Mouse (Mus musculus): Measurements from ENCODE around the gene Kptn. TPM values are rescaled to one million over a fixed set of nuclear protein-coding genes. Genes with fewer than 3 reads are reported as not detected.

Gene Kptn
- polyA plus RNA-seq, 1 experiment from 2014 or later = 19.7 TPM

GRCm38 (mm10) chr7:16108886-16109542 lies 10.7 kb upstream of the Kptn start:
- ATAC-seq (replicated peaks; ENCODE audit: low FRiP score) (no peak), DNase-seq (ENCODE audit: low spot score) (no peak)
- H3K4me1 ChIP-seq (replicated peaks; ENCODE audit: control insufficient read depth, insufficient read depth, low read length) = no peaks in the 10 kb centered on the region
- no peaks in the 10 kb centered on the region for H3K27me3 ChIP-seq (ENCODE audit: control insufficient read depth, insufficient read depth, low read length)
- no peak overlapping the region for H3K9ac ChIP-seq (ENCODE audit: low read length)
- H3K9me3 ChIP-seq (ENCODE audit: control insufficient read depth, low read length) = no peaks in the 10 kb centered on the region
- no peak overlapping the region for H3K4me3 ChIP-seq (ENCODE audit: low read depth, low read length)
- H3K27ac ChIP-seq (ENCODE audit: low read depth, low read length) = no peak overlapping the region
- WGBS = 90% methylated on average over 9 of the region's 9 CpGs
- no peak overlapping the region for H3K4me2 ChIP-seq (ENCODE audit: low read depth, low read length, severe bottlenecking)
- peaks cover 10% of the 10 kb centered on the region; the same call in 1 of the 2 replicates for H3K36me3 ChIP-seq (ENCODE audit: control insufficient read depth, insufficient read depth, low read length)

GRCm38 (mm10) chr7:16110158-16110557 lies 9.5 kb upstream of the Kptn start:
- Histone ChIP-seq H3K4me3 (ENCODE audit: low read depth, low read length) (no peak overlapping the region), H3K9me3 (ENCODE audit: control insufficient read depth, low read length) (no peaks in the 10 kb centered on the region), H3K27ac (ENCODE audit: low read depth, low read length) (no peak overlapping the region), H3K36me3 (ENCODE audit: control insufficient read depth, insufficient read depth, low read length) (peaks cover 10% of the 10 kb centered on the region; the same call in 1 of the 2 replicates), H3K4me2 (ENCODE audit: low read depth, low read length, severe bottlenecking) (no peak overlapping the region), H3K9ac (ENCODE audit: low read length) (no peak overlapping the region), H3K27me3 (ENCODE audit: control insufficient read depth, insufficient read depth, low read length) (no peaks in the 10 kb centered on the region), H3K4me1 (replicated peaks; ENCODE audit: control insufficient read depth, insufficient read depth, low read length) (no peaks in the 10 kb centered on the region)
- ATAC-seq (replicated peaks; ENCODE audit: low FRiP score) = no peak
- WGBS = 92% methylated on average over 8 of the region's 8 CpGs
- no peak for DNase-seq (ENCODE audit: low spot score)

GRCm38 (mm10) chr7:16111284-16112090 lies 8.2 kb upstream of the Kptn start:
- no peak overlapping the region for H3K4me3 ChIP-seq (ENCODE audit: low read depth, low read length)
- 92% methylated on average over 7 of the region's 7 CpGs for WGBS
- ATAC-seq (replicated peaks; ENCODE audit: low FRiP score) (no peak), DNase-seq (ENCODE audit: low spot score) (no peak)
- H3K9me3 ChIP-seq (ENCODE audit: control insufficient read depth, low read length) = no peaks in the 10 kb centered on the region
- no peak overlapping the region for H3K9ac ChIP-seq (ENCODE audit: low read length)
- H3K4me1 ChIP-seq (replicated peaks; ENCODE audit: control insufficient read depth, insufficient read depth, low read length) = no peaks in the 10 kb centered on the region
- peaks cover 10% of the 10 kb centered on the region; the same call in 1 of the 2 replicates for H3K36me3 ChIP-seq (ENCODE audit: control insufficient read depth, insufficient read depth, low read length)
- H3K27me3 ChIP-seq (ENCODE audit: control insufficient read depth, insufficient read depth, low read length) = no peaks in the 10 kb centered on the region
- H3K27ac ChIP-seq (ENCODE audit: low read depth, low read length) = no peak overlapping the region
- no peak overlapping the region for H3K4me2 ChIP-seq (ENCODE audit: low read depth, low read length, severe bottlenecking)

- Histone ChIP-seq H3K9ac (ENCODE audit: low read length) (no peak overlapping the region), H3K9me3 (ENCODE audit: control insufficient read depth, low read length) (no peaks in the 10 kb centered on the region), H3K27me3 (ENCODE audit: control insufficient read depth, insufficient read depth, low read length) (no peaks in the 10 kb centered on the region), H3K4me1 (replicated peaks; ENCODE audit: control insufficient read depth, insufficient read depth, low read length) (0 out of 2 replicates have a peak, but pooled peaks cover 4% of the 10 kb centered on the region), H3K36me3 (ENCODE audit: control insufficient read depth, insufficient read depth, low read length) (peaks cover 4% of the 10 kb centered on the region; the same call in 1 of the 2 replicates), H3K4me3 (ENCODE audit: low read depth, low read length) (no peak overlapping the region), H3K4me2 (ENCODE audit: low read depth, low read length, severe bottlenecking) (no peak overlapping the region), H3K27ac (ENCODE audit: low read depth, low read length) (no peak overlapping the region)
- DNase-seq (ENCODE audit: low spot score) (no peak), ATAC-seq (replicated peaks; ENCODE audit: low FRiP score) (no peak)
- WGBS = 93% methylated on average over 7 of the region's 7 CpGs
Measured at GRCm38 (mm10) chr7:16116418-16116817, 3.3 kb upstream of the Kptn start.

- no peak overlapping the region for H3K4me3 ChIP-seq (ENCODE audit: low read depth, low read length)
- WGBS = 91% methylated on average over 3 of the region's 3 CpGs
- H3K9me3 ChIP-seq (ENCODE audit: control insufficient read depth, low read length) = no peaks in the 10 kb centered on the region
- no peaks in the 10 kb centered on the region for H3K27me3 ChIP-seq (ENCODE audit: control insufficient read depth, insufficient read depth, low read length)
- DNase-seq (ENCODE audit: low spot score) = no peak
- H3K36me3 ChIP-seq (ENCODE audit: control insufficient read depth, insufficient read depth, low read length) = peaks cover 4% of the 10 kb centered on the region; the same call in 1 of the 2 replicates
- ATAC-seq (replicated peaks; ENCODE audit: low FRiP score) = no peak
- H3K4me2 ChIP-seq (ENCODE audit: low read depth, low read length, severe bottlenecking) = no peak overlapping the region
- 0 out of 2 replicates have a peak, but pooled peaks cover 4% of the 10 kb centered on the region for H3K4me1 ChIP-seq (replicated peaks; ENCODE audit: control insufficient read depth, insufficient read depth, low read length)
- H3K9ac ChIP-seq (ENCODE audit: low read length) = no peak overlapping the region
- no peak overlapping the region for H3K27ac ChIP-seq (ENCODE audit: low read depth, low read length)
Measured at GRCm38 (mm10) chr7:16117100-16117499, 2.6 kb upstream of the Kptn start.

- Histone ChIP-seq H3K4me3 (ENCODE audit: low read depth, low read length) (peak overlapping the region; percentile 72), H3K9ac (ENCODE audit: low read length) (peak overlapping the region; percentile 85), H3K4me2 (ENCODE audit: low read depth, low read length, severe bottlenecking) (peak overlapping the region; percentile 55; the same call in 1 of the 2 replicates), H3K27ac (ENCODE audit: low read depth, low read length) (no peak overlapping the region), H3K36me3 (ENCODE audit: control insufficient read depth, insufficient read depth, low read length) (no peaks in the 10 kb centered on the region; the same call in 1 of the 2 replicates), H3K4me1 (replicated peaks; ENCODE audit: control insufficient read depth, insufficient read depth, low read length) (0 out of 2 replicates have a peak, but pooled peaks cover 4% of the 10 kb centered on the region), H3K27me3 (ENCODE audit: control insufficient read depth, insufficient read depth, low read length) (no peaks in the 10 kb centered on the region), H3K9me3 (ENCODE audit: control insufficient read depth, low read length) (no peaks in the 10 kb centered on the region)
- 57% methylated on average over 9 of the region's 9 CpGs for WGBS
- ATAC-seq (replicated peaks; ENCODE audit: low FRiP score) (peak; percentile 53; the same call in 1 of the 2 replicates), DNase-seq (ENCODE audit: low spot score) (no peak)
Measured at GRCm38 (mm10) chr7:16120262-16120600, 536 bp downstream of the Kptn start.

- DNase-seq (ENCODE audit: low spot score) = no peak
- H3K27ac ChIP-seq (ENCODE audit: low read depth, low read length) = no peak overlapping the region
- H3K36me3 ChIP-seq (ENCODE audit: control insufficient read depth, insufficient read depth, low read length) = no peaks in the 10 kb centered on the region; the same call in 1 of the 2 replicates
- no peak overlapping the region for H3K4me3 ChIP-seq (ENCODE audit: low read depth, low read length)
- WGBS = 85% methylated on average over 9 of the region's 9 CpGs
- peaks cover 6% of the 10 kb centered on the region; the same call in 1 of the 2 replicates for H3K4me1 ChIP-seq (replicated peaks; ENCODE audit: control insufficient read depth, insufficient read depth, low read length)
- H3K4me2 ChIP-seq (ENCODE audit: low read depth, low read length, severe bottlenecking) = no peak overlapping the region
- ATAC-seq (replicated peaks; ENCODE audit: low FRiP score) = no peak
- no peaks in the 10 kb centered on the region for H3K9me3 ChIP-seq (ENCODE audit: control insufficient read depth, low read length)
- H3K9ac ChIP-seq (ENCODE audit: low read length) = no peak overlapping the region
- H3K27me3 ChIP-seq (ENCODE audit: control insufficient read depth, insufficient read depth, low read length) = no peaks in the 10 kb centered on the region
Measured at GRCm38 (mm10) chr7:16125829-16126228, 6.1 kb downstream of the Kptn start.

- no peaks in the 10 kb centered on the region for H3K9me3 ChIP-seq (ENCODE audit: control insufficient read depth, low read length)
- H3K4me1 ChIP-seq (replicated peaks; ENCODE audit: control insufficient read depth, insufficient read depth, low read length) = peaks cover 23% of the 10 kb centered on the region
- DNase-seq (ENCODE audit: low spot score) (no peak), ATAC-seq (replicated peaks; ENCODE audit: low FRiP score) (no peak)
- H3K9ac ChIP-seq (ENCODE audit: low read length) = no peak overlapping the region
- WGBS = 91% methylated on average over 6 of the region's 6 CpGs
- H3K4me3 ChIP-seq (ENCODE audit: low read depth, low read length) = no peak overlapping the region
- no peaks in the 10 kb centered on the region; the same call in 1 of the 2 replicates for H3K36me3 ChIP-seq (ENCODE audit: control insufficient read depth, insufficient read depth, low read length)
- no peaks in the 10 kb centered on the region for H3K27me3 ChIP-seq (ENCODE audit: control insufficient read depth, insufficient read depth, low read length)
- no peak overlapping the region for H3K27ac ChIP-seq (ENCODE audit: low read depth, low read length)
- no peak overlapping the region for H3K4me2 ChIP-seq (ENCODE audit: low read depth, low read length, severe bottlenecking)
Measured at GRCm38 (mm10) chr7:16128344-16128743, 8.6 kb downstream of the Kptn start.
